Mouse (Mus musculus): ENCODE measurements around the gene Zp3.

DNA sequence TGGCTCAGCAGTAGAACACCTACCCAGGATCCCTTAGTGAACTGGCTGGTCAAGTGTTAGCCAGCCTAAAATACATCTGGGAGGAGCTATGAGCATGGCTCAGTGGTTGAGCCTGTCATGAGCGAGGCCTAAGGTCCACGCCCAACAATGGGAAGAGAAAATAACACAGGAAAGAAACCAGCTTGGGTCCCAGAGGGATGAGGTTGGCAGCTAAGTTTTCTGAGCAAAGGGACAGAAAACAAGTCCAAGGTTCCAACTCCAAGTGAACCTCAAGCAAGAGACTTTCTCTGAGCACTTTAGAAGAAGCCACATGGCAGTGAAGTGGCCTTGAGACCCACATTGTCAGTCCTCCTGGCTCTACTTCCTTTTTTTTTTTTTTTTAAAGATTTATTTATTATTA lies 28.2 kb upstream of the Zp3 start:
- TF ChIP-seq EP300 (IDR thresholded peaks at IDR 0.05; ENCODE audit: low read depth) = no peak
- no peak for TF ChIP-seq CTCF (IDR thresholded peaks at IDR 0.05; ENCODE audit: low read depth)

Data from liver, postnatal 0 days (tissue).